Mouse (Mus musculus) layer of hippocampus, adult 11-12 months (tissue): ENCODE measurements around the gene N4bp2l1.
"Not testable (repeated sequence)": the region's sequence is repeated elsewhere in the genome, so short reads cannot be mapped to it uniquely, and the experiment has no call there.

ENCODE experiments used
- DNase-seq: peaks from one replicate; pipeline ENCODE4 v3.0.0; 2022; ENCODE audit warnings: low spot score

Gene N4bp2l1

DNA sequence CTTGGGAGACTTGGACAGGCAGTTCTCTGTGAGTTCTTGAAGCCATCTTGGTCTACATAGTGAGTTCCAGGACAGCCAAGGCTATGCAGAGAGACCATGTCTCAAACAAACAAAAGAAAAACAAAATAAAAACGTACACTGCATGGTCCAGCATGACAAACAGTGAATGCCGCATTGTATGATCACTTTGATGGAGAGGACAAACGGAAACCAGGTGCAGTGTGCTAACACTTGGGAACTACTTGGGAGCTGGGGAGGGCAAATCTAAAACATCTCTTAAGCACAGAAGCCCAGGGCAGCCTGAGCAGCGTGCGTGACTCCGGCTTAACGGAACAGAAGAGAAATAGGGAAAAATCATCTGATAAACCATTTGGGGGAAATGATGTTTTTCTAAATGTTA, at the start of gene N4bp2l1:
N4bp2l1 (minus strand) TSS at position 101 of the 400 bp plus-strand sequence.
- no peak for DNase-seq

DNA sequence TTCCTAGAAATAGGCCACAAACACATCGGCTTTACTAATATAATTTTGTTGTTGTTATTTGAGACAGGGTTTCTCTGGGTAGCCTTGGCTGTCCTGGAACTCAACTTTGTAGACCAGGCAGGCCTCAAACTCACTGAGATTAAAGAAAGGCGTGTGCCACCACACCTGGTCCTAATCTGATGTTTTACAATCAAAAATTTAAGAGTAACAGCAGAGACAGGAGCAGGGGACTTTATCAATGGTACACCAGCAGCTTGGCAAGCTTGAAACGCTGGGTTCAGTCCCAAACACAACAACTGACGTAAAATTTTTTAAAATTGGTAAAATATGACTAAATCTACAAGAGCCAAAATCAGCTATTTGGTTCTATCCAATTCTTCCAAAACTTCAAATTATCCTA, 47.9 kb upstream of the N4bp2l1 start:
- no peak for DNase-seq

- not testable (repeated sequence) for DNase-seq
These were observed 46.4 kb upstream of the N4bp2l1 start for GRCm38 (mm10) chr5:150643390-150643789.

DNA sequence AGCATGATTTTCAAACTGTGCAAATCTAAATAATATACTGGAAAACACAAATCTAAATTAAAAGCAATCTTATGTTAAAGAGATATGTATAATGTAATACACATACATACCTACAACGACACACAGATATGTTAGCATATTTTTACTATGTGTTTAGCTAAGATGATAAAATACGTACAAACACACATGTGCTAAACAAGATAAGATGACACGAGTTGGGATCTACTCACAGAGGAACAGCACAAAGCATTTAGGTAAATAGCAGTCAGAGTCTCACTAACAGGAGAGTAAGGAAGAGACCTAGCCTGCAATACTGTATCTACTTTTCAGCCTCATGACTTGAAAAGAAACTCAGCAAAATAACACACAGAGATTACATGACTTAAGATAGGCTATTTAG, 44.5 kb upstream of the N4bp2l1 start:
- no peak for DNase-seq

- no peak for DNase-seq
These were observed 32.7 kb upstream of the N4bp2l1 start for GRCm38 (mm10) chr5:150629692-150630091.

DNA sequence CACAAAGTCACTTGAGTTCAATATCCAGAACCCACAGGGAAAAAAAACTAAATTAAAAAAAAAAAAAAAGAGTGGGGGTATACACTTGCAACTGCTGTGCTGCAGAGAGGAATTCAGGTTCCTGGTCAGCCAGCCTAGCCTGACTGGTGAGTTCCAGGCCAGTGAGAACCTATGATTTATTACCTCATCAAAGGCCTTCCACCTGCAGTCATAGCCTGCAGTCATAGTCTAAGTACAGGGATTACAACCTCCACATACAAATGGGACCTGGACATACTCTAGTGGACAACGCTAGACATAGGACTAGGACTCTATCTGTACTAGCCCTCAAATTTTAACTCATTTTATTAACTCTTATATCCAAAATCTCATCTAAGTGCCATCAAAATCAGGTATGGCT, 32.3 kb upstream of the N4bp2l1 start:
- no peak for DNase-seq

DNA sequence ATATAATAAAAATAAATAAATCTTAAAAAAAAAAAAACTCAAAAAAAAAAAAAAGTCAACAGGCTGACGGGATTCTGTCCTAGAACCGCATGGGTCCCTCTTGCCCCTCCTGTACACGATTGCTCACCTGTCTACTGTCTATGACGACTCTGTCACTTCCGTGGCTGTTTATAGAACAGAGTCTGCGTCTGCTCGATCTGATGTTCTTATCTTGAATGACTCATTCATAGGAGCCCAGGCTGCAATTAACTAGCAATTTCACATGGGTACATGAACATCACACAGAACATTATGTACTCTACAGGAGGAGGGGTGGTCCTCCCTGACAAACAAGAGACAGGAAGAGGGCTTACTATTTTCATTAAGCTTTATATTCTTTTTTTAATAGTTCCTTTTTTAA, 28.5 kb upstream of the N4bp2l1 start:
- DNase-seq = no peak

- no peak for DNase-seq
These were observed 25.8 kb upstream of the N4bp2l1 start for GRCm38 (mm10) chr5:150622792-150623191.

DNA sequence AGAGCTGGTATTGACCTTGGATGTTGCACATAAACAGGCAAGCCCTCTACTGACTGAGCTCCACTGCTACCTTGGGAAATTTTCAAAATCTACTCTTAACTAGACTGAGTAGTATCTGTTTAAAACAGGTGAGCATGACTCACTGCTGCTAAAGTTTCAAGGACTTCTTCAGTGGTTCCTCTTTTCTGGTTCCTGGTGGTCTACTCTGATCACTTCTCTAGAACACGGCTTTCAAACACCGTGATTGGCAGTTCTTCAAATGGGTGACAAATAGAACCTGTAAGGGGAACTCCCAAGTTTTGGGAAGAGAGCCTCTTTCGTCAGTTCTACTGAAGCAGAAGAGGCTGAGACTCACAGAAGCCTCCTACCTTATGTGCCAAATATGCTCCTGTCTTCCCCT, 24.6 kb upstream of the N4bp2l1 start:
- no peak for DNase-seq

DNA sequence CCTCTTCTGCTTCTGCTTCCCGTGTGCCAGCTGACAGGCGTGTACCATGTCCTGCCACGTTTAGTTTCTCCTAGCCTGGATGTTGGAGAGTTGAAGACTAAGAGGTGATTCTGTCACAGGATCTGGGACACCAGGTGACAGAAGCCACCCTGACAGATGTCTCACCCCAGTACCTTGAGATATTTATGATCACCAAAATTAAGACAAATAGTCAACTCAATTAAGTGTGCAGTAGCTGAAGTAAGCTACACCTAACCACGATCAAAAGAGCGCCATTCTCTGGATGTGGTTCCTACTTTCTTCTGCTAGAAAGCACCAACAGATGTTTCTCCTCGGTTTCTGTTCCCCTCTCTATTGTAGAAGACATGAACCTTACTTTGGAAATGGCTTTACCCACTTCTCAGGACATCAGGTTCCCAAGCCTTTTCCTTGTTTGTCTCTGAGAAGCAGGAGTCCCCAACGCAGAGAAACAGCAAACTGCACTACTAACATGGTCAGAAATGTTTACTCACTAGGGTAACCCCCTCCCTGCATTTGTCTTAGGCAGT, 23.7 kb upstream of the N4bp2l1 start:
- no peak for DNase-seq

DNA sequence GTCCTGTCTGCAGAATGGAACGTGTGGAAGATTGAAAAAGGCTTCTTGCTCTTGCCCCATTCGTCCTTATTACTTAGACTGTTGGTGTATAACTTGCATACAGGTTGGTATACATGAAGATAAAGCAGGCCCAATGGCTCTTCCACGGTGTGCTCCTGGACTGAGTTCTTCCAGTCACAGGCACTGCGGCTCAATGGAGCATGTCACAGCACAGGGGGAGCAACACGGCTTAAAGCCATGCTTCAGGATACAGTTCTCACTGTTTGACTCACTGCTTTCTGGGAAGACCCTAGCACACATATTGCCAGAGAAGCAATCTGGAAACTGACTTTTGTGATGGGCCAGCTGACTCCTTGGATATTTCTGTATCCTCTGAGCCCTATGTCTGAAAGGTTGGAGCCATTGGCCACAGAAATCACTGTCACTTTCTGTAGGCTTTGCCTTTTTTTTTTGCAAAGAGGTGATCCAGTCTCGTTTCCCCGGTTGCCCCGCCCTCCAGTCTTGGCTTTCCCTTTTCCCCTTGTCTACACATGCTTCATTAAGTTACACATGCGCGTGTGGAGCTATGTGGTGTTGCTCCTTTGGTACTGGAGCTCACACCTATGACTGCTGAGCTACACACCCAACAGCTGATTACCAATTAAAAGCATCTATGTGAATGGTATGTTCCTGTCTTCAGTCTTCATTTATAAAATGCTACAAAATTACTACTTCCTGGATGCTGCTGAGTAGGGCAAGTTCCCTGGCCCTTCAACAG, 21.8 kb upstream of the N4bp2l1 start:
- DNase-seq = no peak

- no peak for DNase-seq
These were observed 19.7 kb upstream of the N4bp2l1 start for GRCm38 (mm10) chr5:150616731-150617130.

- DNase-seq = no peak
These were observed 19.2 kb upstream of the N4bp2l1 start for GRCm38 (mm10) chr5:150616216-150616615.

DNA sequence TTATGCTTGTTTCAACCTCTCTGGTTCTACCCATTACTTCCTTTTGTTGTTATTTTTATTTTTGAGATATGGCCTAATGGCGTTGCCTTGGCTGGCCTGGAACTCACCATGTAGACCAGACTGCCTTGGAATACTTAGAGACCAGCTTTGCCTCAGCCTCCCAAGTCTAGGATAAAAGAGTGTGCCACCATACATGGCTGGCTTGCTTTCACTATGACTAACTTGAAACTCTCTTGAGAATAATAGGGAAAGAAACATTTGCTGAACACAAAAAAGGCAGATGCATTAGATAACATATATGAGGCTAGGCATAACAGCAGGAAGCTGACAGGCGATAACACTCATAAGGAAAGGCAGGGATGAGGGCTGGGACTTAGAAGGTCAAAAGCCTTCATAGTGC, 17.1 kb upstream of the N4bp2l1 start:
- no peak for DNase-seq

GRCm38 (mm10) chr5:150611697-150612096, 14.7 kb upstream of the N4bp2l1 start:
- DNase-seq = no peak

DNA sequence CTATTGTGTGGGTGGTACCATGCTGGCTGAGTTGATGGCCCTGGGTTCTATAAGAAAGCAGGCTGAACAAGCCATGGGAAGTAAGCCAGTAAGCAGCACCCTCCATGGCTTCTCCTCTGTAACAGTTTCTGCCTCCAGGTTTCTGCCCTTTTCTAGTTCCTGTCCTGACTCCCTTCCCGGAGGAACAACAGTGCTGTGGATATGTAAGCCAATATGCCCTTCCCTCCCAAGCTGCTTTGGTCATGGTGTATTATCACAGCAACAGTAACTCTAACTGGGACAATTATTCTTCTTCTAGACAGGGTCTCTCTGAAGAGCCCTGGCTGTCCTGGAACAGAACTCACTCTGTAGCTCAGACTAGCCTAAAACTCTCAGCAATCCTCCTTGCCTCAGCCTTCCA, 14.1 kb upstream of the N4bp2l1 start:
- DNase-seq = no peak

DNA sequence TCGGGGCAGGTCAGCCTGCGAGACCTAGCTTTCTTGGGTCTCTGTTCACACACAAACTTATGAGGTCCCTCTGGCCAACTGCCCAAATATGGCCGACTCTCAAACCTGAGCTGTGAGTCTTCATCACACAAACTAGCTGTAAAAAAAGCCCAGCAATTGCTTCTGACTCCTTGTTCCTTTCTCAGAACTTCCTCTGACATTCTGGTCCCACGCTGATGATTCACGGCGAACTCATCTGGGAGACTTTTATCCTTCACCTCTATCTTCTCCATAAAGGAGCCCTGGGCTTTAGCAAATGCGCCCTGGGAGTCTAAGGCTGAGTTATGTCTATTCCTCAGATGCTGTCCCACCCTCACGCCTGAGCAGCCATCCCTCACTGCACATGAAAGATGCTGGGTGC, 10.6 kb upstream of the N4bp2l1 start:
- no peak for DNase-seq

DNA sequence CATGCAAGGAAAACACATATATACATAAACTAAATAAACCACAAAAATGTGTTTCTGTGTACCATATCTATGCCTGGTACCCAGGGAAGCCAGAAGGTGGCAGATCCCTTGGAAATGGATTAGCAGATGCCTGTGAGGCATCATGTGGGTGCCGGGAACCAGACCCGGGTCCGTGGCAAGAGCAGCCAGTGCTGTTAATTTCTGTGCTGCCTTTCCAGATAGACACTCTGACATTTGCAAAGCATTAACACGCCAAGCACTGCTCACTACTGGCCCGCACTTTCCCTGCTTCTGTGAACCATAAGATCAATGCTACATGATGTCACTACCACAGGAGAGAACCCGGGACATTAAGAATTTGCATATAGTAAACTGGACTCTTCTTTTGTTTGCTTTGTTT, 9.1 kb upstream of the N4bp2l1 start:
- DNase-seq = no peak

GRCm38 (mm10) chr5:150601441-150602230, 4.6 kb upstream of the N4bp2l1 start:
- DNase-seq = no peak

DNA sequence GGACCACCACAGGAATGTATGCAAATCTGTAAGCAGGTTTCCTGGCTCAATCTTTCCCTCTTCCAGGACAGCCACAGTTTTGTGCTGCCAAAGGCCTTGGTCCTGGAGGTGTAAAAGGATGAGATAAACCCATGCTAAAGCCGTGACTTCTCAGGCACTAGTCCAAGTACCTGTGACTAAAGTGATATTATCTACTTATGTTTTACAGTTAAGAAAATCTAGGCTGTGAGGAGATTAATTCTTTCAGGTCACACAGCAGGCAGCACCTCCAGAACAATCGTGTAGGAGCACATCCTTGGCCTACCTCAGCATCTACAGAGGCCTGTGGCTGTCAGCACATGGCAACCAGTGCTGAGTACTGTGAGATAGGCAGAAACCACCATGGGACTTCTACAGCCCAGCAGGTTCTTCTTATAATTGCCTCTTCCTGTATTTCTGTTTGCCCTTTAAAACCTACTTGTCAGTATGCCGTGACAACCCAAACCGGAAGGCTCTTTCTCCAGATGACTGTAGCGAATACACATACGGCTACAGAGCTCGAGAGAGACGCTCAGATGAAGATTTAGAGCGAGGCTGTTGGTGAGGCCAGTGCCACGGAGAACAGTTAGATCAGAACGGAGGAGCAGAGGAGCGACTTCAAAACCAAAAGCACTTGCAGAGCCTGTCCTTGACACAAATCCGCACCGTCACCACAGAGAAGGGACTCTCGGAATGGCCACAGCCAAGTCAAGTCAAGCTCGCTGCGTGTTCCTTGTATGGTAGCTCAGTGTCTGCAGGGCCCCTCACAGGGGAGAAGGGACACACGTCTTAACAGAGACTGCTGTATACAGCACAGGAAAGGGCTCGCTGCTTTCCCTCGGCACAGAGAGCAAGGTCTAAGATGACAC, 3.8 kb upstream of the N4bp2l1 start:
- DNase-seq = no peak

- DNase-seq = no peak
These were observed 2.6 kb upstream of the N4bp2l1 start for GRCm38 (mm10) chr5:150599301-150600294.
